Mouse (Mus musculus) A20 (cell line): ENCODE results near the gene Ces1c.

Experiments used
- DNase-seq: peaks from one replicate; pipeline ENCODE4 v3.0.0-alpha.2; 2011; ENCODE audit warnings: low read depth, low spot score

Ces1c gene

GRCm38 (mm10) chr8:93131233-93131980 lies at the start of gene Ces1c:
Gene Ces1c (minus strand): TSS chr8:93131283.
- DNase-seq = no peak

GRCm38 (mm10) chr8:93180581-93181129 lies 49.6 kb upstream of the Ces1c start:
- DNase-seq = no peak

GRCm38 (mm10) chr8:93176593-93176992 lies 45.5 kb upstream of the Ces1c start:
- no peak for DNase-seq

- DNase-seq = no peak
Observed at GRCm38 (mm10) chr8:93174554-93174953, 43.5 kb upstream of the Ces1c start.

- no peak for DNase-seq
Observed at GRCm38 (mm10) chr8:93171846-93172590, 40.9 kb upstream of the Ces1c start.

GRCm38 (mm10) chr8:93163363-93163762 lies 32.3 kb upstream of the Ces1c start:
- no peak for DNase-seq

GRCm38 (mm10) chr8:93151401-93151800 lies 20.3 kb upstream of the Ces1c start:
- DNase-seq = no peak

- DNase-seq = no peak
Observed at GRCm38 (mm10) chr8:93147331-93147730, 16.2 kb upstream of the Ces1c start.

- no peak for DNase-seq
Observed at GRCm38 (mm10) chr8:93140696-93141095, 9.6 kb upstream of the Ces1c start.

- DNase-seq = no peak
Observed at GRCm38 (mm10) chr8:93132196-93132595, 1.1 kb upstream of the Ces1c start.

GRCm38 (mm10) chr8:93126476-93126875 lies 4.6 kb downstream of the Ces1c start:
- DNase-seq = no peak

- no peak for DNase-seq
Observed at GRCm38 (mm10) chr8:93122005-93122404, 9.1 kb downstream of the Ces1c start.

- DNase-seq = no peak
Observed at GRCm38 (mm10) chr8:93095376-93095775, 35.7 kb downstream of the Ces1c start.

GRCm38 (mm10) chr8:93091324-93091723 lies 39.8 kb downstream of the Ces1c start:
- no peak for DNase-seq

- DNase-seq = no peak
Observed at GRCm38 (mm10) chr8:93088686-93089122, 42.4 kb downstream of the Ces1c start.

- no peak for DNase-seq
Observed at GRCm38 (mm10) chr8:93088193-93088592, 42.9 kb downstream of the Ces1c start.

GRCm38 (mm10) chr8:93079887-93080286 lies 51.2 kb downstream of the Ces1c start, which contains the start of gene Ces1b:
Gene Ces1b (minus strand): TSS chr8:93080017.
- no peak for DNase-seq

- no peak for DNase-seq
Observed at GRCm38 (mm10) chr8:93075251-93075650, 55.8 kb downstream of the Ces1c start.

- no peak for DNase-seq
Observed at GRCm38 (mm10) chr8:93063416-93064117, 67.5 kb downstream of the Ces1c start.

- no peak for DNase-seq
Observed at GRCm38 (mm10) chr8:93059185-93059584, 71.9 kb downstream of the Ces1c start.

GRCm38 (mm10) chr8:93055238-93055637 lies 75.8 kb downstream of the Ces1c start:
- DNase-seq = no peak
